Comparison of ENCODE assay signal across 18 mouse cellular contexts in the genomic region with DNA sequence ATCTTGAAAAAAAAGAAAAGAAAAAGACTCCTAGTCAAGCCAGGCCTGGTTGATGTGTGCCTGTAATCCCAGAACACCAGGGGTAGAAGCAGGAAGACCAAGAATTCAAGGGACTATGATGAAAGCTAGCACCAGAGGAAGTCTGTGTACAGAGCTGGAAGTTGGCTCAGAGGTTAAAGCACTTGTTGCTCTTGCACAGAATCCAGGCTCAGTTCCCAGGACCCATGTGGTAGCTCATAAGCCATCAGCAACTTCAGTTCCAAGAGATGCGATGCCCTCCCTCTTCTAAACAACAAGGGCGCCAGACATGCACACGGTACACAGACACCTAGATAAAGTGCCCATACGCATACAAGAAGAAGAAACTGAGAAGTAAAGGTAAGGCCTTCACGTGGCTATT. TPM values are rescaled to one million over a fixed set of nuclear protein-coding genes. Genes with fewer than 3 reads are reported as not detected.
DNase-seq lines count a peak whose midpoint lies in the region; ATAC-seq and TF ChIP-seq lines count a peak whose summit lies in the region.
"Had no signal": no experiment of that assay in that cellular context is flagged by ENCODE, and none has a peak within 500 bp of the region (broad histone marks: within the 10 kb centered on the region; RNA-seq: fewer than 3 reads in every experiment).

No protein-coding gene starts in this region.

- peaks cover 20% of the 10 kb centered on the region for H3K36me3 ChIP-seq in heart, adult 2 months (ENCODE audit: control insufficient read depth, insufficient read depth, low read length)
- peaks cover 46% of the 10 kb centered on the region for H3K36me3 ChIP-seq in heart, embryonic 12.5 days

- no peak for ATAC-seq in cerebellum, adult (ENCODE audit: insufficient number of reproducible peaks, low FRiP score, low TSS enrichment)
- ATAC-seq in heart, embryonic 12.5 days (ENCODE audit: insufficient number of reproducible peaks, low FRiP score): no peak
- ATAC-seq: midbrain, embryonic 16.5 days had no signal

- H3K9me3 ChIP-seq in heart, embryonic 12.5 days (replicated peaks): no peaks in the 10 kb centered on the region
- H3K9me3 ChIP-seq: embryonic facial prominence, embryonic 10.5 days; forebrain, embryonic 12.5 days; hindbrain, embryonic 10.5 days had no signal

- TF ChIP-seq EP300 in heart, adult 2 months (IDR thresholded peaks at IDR 0.05; ENCODE audit: insufficient read depth, low read depth, low read length): peak; percentile 81

- H3K4me3 ChIP-seq in heart, adult 2 months: no peak overlapping the region
- H3K4me3 ChIP-seq in heart, embryonic 12.5 days: no peak overlapping the region
- H3K4me3 ChIP-seq: embryonic facial prominence, embryonic 10.5 days; forebrain, embryonic 12.5 days; hindbrain, embryonic 10.5 days had no signal

- peak overlapping the region; percentile 67 for H3K27ac ChIP-seq in heart, adult 2 months
- no peak overlapping the region for H3K27ac ChIP-seq in heart, embryonic 12.5 days (ENCODE audit: poor library complexity, severe bottlenecking)
- H3K27ac ChIP-seq: embryonic facial prominence, embryonic 10.5 days; forebrain, embryonic 12.5 days; hindbrain, embryonic 10.5 days; kidney, postnatal 0 days had no signal

- intact Hi-C loops in heart, adult 2 months (cut with DNase I): no loop called here
- intact Hi-C loops in heart, postnatal 14 days (cut with DNase I): no loop called here

- 47% methylated on average over 5 of the region's 5 CpGs for WGBS in heart, adult 2 months
- 88% methylated on average over 5 of the region's 5 CpGs for WGBS in heart, embryonic 12.5 days

- no peak overlapping the region for H3K4me2 ChIP-seq in heart, embryonic 12.5 days
- H3K4me2 ChIP-seq: forebrain, embryonic 12.5 days had no signal

- TF ChIP-seq POLR2A in heart, adult 2 months (IDR thresholded peaks at IDR 0.05; ENCODE audit: insufficient read depth, low read depth, low read length): no peak

- no peaks in the 10 kb centered on the region for H3K27me3 ChIP-seq in heart, adult 2 months (ENCODE audit: control insufficient read depth, insufficient read depth, low read length)
- H3K27me3 ChIP-seq in heart, embryonic 12.5 days (replicated peaks): no peaks in the 10 kb centered on the region
- H3K27me3 ChIP-seq: CH12.LX; forebrain, embryonic 12.5 days had no signal

- no peak for TF ChIP-seq CTCF in heart, adult 2 months (IDR thresholded peaks at IDR 0.05)

- peaks cover 19% of the 10 kb centered on the region for H3K4me1 ChIP-seq in heart, adult 2 months (ENCODE audit: control insufficient read depth, insufficient read depth, low read length)
- peaks cover 19% of the 10 kb centered on the region for H3K4me1 ChIP-seq in heart, embryonic 12.5 days (replicated peaks)

- DNase-seq in cerebellum, adult 9-11 months: peak; percentile 27
- peak; percentile 37 to 66 for DNase-seq in heart, adult 2 months
- peak; percentile 68 for DNase-seq in brain, adult 2 months (ENCODE audit: low read depth, low spot score)
- DNase-seq in heart, postnatal 14 days: peak; percentile 48 to 51
- no peak for DNase-seq in thymus, postnatal 36 days
- DNase-seq in kidney, postnatal 14 days: no peak
- DNase-seq: kidney, adult 18-20 months; lung, adult 2 months; lung, postnatal 4 days; thymus, adult 2 months had no signal

- peaks cover 11% of the 10 kb centered on the region for H3K79me2 ChIP-seq in heart, adult 2 months (replicated peaks; ENCODE audit: control insufficient read depth, insufficient read depth, low read length)

- H3K9ac ChIP-seq in heart, adult 2 months (ENCODE audit: low read depth, low read length): no peak overlapping the region
- H3K9ac ChIP-seq in heart, embryonic 12.5 days: no peak overlapping the region
- H3K9ac ChIP-seq: forebrain, embryonic 12.5 days had no signal

RNA-seq across cellular contexts. Expression of a gene that starts 8.0 kb away (rescaled TPM):
- total RNA-seq in heart, adult 2 months (2021): 10 to 100 TPM; 63.9 to 86.1 TPM
- polyA plus RNA-seq in heart, adult 2 months (2012; rRNA removed): 29.8 and 46.1 TPM in 2 replicates
- 20.2 and 20.7 TPM in 2 replicates for polyA plus RNA-seq in heart, embryonic 12.5 days (2016; fragmentation: Nextera tagmentation; extraction: Ambion mirVana)
- 10 to 100 TPM; 70.1 to 77.4 TPM for total RNA-seq in heart, postnatal 14 days (2021)

Comparison
In these comparisons a context has a peak if more than half of its experiments do, and no peak if none do; other contexts are left out.
1. DNase-seq: peak in cerebellum, adult 9-11 months (single experiment), heart, adult 2 months (2 of 2), brain, adult 2 months (single experiment) and heart, postnatal 14 days (2 of 2); none in thymus, postnatal 36 days (0 of 2) and kidney, postnatal 14 days (single experiment).